Mouse (Mus musculus) 416B (cell line): Measurements from ENCODE around the gene Sult2a4.
"Not testable (repeated sequence)": the region's sequence is repeated elsewhere in the genome, so short reads cannot be mapped to it uniquely, and the experiment has no call there.

Experiments used
- DNase-seq: peaks from one replicate; pipeline ENCODE4 v3.0.0; 2011; ENCODE audit warnings: low read depth

The Sult2a4 gene

DNA sequence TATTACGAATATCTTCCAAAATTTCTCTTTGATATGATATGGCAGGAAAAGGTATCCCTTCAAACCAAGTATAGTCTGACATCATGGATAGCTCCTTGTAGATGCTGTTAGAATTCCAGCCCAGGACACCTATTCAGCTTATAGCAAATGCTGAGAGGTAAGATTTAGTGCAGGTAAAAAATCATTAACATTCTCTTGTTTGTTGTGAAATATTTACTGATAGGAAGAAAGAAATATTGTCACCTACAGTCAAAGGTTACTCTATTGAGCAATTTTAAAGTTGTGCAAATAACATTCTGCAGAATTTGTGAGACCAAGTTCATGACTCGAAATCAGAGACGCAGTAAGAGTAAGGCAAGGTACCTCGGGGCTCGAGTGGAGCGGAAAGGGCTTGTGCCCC is at the start of gene Sult2a4:
Gene Sult2a4, minus strand, starts transcription at position 101 of the 400 bp plus-strand sequence.
- DNase-seq = not testable (repeated sequence)

DNA sequence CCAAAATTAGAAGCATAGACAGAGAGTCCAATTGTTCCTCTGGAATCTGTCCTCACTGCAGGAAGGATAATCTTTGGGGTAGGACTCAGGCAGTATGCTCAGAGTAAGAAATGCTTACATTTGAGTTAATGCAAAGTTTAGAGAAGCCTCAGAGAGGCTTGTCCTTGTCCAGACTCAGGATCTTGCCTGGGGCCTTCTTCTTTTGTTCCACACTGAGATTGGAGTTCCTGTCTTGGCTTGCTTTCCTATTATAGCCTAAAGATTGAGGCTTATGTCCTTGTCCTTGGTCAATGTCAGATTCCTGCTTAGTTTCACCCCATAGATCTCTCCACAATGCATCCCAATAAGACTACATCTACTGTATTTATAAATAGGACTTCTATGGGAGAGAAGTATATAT is 41.4 kb upstream of the Sult2a4 start:
- not testable (repeated sequence) for DNase-seq

DNA sequence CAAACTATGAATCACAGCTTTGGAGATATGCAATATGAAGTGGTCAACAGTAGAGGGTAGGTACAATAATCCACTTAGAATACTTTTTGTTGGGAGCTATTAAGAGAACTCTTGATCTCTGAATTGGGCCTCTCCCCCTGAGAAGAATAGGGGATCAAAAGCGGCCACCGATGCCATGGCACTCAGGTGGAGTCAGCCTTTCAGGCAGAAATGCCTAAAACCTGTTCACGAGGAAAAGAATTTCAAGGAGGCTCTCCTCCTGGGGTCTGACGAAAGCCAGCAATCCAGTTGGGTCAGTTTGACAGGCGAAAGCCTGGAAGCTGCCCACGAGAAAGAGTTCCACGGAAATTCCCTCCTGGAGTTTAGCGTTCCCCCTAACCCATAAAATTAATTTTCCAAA is 23.7 kb upstream of the Sult2a4 start:
- DNase-seq = no peak

DNA sequence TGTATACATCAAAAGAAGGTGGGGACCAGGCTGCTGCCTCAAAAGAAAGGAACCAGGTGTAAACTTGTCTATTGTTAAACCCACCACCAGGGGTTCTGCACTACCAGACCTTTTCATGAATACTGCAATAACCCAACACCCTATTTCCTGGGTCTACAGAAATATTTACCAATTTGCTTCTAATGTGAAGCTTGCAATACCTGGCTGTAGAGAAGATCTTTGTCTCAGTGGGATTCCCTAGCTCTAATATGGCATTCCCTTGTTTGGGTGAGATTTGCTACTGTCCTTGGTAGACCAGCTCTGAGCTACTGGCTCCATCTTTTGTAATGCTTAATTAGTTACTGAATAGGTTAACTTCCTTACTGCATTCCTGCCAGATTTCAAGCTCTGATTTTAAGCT is 21.3 kb upstream of the Sult2a4 start:
- not testable (repeated sequence) for DNase-seq
